Mouse (Mus musculus) bone marrow, adult 2 months (tissue): Measurements from ENCODE around the gene Slamf9.

ENCODE experiments used
- CTCF ChIP-seq: fragments of 200-500 bp; IDR thresholded peaks from 2 replicates; pipeline ENCODE4 v1.5.1; 2011; ENCODE audit warnings: low read length, control low read depth; ENCODE audit not compliant: control insufficient read depth, insufficient read depth
- POLR2A ChIP-seq: fragments of 200-500 bp; IDR thresholded peaks from 2 replicates; pipeline ENCODE4 v1.6.1; 2011; ENCODE audit warnings: low read depth, mild to moderate bottlenecking, control low read depth, low read length, borderline replicate concordance; ENCODE audit not compliant: control insufficient read depth

DNA sequence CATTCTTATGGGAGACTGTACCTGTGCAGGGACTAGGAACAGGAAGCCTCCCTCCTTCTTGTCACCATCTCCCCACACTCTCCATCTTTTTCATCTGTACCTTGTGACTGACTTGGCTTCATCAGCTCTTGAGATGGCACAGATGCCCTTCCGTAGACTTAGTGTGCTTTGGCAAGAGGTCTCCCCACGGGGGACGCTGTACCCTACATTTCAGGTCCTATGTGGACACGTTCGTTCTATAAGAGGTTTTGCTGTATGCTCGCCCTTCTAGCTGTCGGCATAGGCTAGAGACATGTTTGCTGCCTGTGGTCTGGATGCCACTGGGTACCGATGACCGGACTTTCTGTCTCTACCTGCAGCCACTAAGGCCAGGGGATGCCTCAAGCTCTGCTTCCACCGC, 52.3 kb downstream of the Slamf9 start:
- TF ChIP-seq POLR2A (no peak), CTCF (no peak)
